Mouse (Mus musculus): ENCODE measurements around the gene Cox4i2. TPM values are rescaled to one million over a fixed set of nuclear protein-coding genes. Genes with fewer than 3 reads are reported as not detected.

The Cox4i2 gene
- polyA plus RNA-seq, 1 experiment from 2014 or later, result 10.1 TPM

DNA sequence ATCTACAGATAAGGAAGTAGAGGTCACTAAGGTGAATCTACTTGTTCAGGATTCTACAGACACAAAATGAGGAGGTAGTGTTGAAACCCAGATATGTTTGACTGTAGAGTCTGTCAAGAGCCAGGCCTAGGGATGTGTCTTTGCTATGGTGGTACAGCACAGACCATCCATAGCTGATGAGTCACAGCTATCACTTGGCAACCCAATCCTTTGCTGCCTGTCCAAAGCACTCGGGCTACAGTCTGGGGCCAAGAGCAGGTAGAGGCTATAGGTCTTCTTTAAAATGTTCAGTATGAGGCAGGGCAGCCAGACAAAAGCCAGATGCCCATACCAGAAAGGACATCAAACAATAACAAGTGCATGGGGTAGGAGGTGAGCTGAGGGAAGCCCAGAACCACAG is 43.6 kb downstream of the Cox4i2 start:
- H3K27ac ChIP-seq (replicated peaks), result no peak overlapping the region
- H3K9me3 ChIP-seq, result no peaks in the 10 kb centered on the region
- no peak overlapping the region for H3K4me3 ChIP-seq
- no peaks in the 10 kb centered on the region for H3K27me3 ChIP-seq (replicated peaks; ENCODE audit: low read depth, poor library complexity, severe bottlenecking)
- 97% methylated on average over 1 of the region's 1 CpGs for WGBS
- DNase-seq (ENCODE audit: low spot score), result no peak
- H3K4me1 ChIP-seq, result peaks cover 15% of the 10 kb centered on the region
- H3K36me3 ChIP-seq (replicated peaks), result 0 out of 2 replicates have a peak, but pooled peaks cover 8% of the 10 kb centered on the region

DNA sequence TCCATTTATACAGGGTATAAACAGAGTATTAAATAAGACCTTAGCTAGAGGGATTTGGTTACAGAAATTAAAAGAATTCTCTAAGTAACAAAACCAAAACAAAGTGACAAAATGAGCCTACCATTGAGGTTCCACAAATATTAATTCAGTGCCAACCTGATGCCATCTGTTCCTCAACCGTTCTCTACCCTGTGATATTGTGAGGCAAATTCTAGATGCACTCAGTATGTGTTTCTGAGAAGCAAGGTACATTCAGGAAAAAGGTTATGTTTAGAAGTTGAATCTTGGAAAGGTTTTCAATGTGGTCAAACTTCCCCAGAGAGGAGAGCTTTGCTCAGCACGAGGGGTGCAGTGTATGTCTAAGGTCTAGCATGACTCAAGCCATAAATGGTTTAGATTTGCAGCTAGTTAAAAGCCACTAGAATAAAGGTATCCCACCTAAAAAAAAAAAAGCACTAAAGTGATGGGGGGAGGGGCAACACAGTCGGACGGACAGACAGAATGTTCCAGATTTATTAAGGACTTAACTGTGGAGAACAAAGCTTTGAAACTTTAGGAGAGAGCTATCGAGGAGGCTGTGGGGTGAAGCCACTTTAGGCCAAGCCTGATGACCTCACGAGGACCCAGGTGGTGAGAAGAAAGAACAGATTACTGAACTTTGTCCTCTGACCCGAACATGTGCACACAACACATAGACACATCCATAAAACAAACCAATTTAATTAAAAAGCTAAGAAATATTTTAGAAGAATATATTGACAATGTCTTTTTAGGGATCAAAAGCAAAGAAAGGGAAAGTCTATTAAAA is 46.2 kb downstream of the Cox4i2 start:
- Histone ChIP-seq H3K27ac (replicated peaks) (no peak overlapping the region), H3K36me3 (replicated peaks) (peaks cover 12% of the 10 kb centered on the region; the same call in 1 of the 2 replicates), H3K4me3 (no peak overlapping the region), H3K27me3 (replicated peaks; ENCODE audit: low read depth, poor library complexity, severe bottlenecking) (no peaks in the 10 kb centered on the region), H3K4me1 (peaks cover 12% of the 10 kb centered on the region), H3K9me3 (no peaks in the 10 kb centered on the region)
- 83% methylated on average over 7 of the region's 7 CpGs for WGBS
- DNase-seq (ENCODE audit: low spot score), result no peak

DNA sequence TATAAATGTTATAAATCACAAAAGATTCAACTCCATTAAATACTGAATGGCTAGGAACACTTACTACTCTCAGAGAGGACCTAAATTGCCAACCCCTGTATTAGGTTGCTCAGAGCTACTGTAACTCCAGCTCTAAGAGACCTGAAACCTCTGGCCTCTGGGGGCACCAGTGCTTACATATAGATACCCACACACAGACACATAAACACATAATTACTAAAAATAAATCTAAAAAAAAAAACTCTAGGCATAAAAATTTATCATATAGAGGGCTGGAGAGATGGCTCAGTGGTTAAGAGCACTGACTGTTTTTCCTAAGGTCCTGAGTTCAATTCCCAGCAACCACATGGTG is 46.8 kb downstream of the Cox4i2 start:
- DNase-seq (ENCODE audit: low spot score), result no peak
- Histone ChIP-seq H3K4me1 (peaks cover 18% of the 10 kb centered on the region), H3K27me3 (replicated peaks; ENCODE audit: low read depth, poor library complexity, severe bottlenecking) (no peaks in the 10 kb centered on the region)

DNA sequence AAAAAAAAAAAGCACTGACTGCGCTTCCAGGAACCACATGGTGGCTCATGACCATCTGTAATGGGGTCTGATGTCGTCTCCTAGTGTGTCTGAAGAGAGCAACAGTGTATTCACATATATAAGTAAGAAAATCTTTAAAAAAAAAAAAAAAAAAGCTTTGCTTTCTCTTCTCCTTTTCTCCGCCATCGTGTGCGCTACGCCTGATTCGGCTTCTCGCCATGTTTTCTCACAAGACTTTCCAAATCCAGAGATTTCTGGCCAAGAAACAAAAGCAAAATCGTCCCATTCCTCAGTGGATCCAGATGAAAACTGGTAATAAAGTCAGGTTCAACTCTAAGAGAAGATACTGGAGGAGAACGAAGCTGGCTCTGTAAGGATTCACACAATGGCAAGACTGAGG is 48.3 kb downstream of the Cox4i2 start:
- H3K27me3 ChIP-seq (replicated peaks; ENCODE audit: low read depth, poor library complexity, severe bottlenecking), result no peaks in the 10 kb centered on the region
- peaks cover 23% of the 10 kb centered on the region for H3K4me1 ChIP-seq
- H3K36me3 ChIP-seq (replicated peaks), result peaks cover 21% of the 10 kb centered on the region; the same call in 1 of the 2 replicates
- 94% methylated on average over 10 of the region's 10 CpGs for WGBS
- no peaks in the 10 kb centered on the region for H3K9me3 ChIP-seq
- H3K4me3 ChIP-seq, result no peak overlapping the region
- H3K27ac ChIP-seq (replicated peaks), result no peak overlapping the region
- no peak for DNase-seq (ENCODE audit: low spot score)

More for the DNA sequence above, 46.8 kb downstream of the Cox4i2 start:
- Histone ChIP-seq H3K9me3 (no peaks in the 10 kb centered on the region), H3K4me3 (no peak overlapping the region), H3K36me3 (replicated peaks) (peaks cover 14% of the 10 kb centered on the region; the same call in 1 of the 2 replicates), H3K27ac (replicated peaks) (no peak overlapping the region)

DNA sequence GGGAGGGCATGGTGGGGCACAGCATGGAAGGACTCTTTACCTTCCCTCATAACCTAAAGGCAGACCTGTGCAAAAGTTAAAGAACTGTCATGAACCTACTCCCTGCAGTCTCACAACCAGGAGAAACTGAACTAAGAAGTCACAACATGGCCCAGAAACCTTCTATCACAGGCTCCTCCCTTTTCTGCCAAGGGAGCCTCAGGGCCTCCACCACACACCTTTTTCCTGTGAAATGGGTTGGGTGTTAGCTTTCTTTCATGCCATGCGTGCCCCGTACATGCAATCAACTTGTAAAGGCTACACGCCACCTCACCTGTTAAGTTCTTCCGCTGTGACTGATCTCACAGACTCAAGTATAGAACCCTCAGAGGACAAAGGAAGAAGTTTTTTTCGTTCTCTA is 49.1 kb downstream of the Cox4i2 start:
- Histone ChIP-seq H3K36me3 (replicated peaks) (peaks cover 17% of the 10 kb centered on the region; the same call in 1 of the 2 replicates), H3K27ac (replicated peaks) (no peak overlapping the region; the same call in 1 of the 2 replicates), H3K4me1 (peaks cover 23% of the 10 kb centered on the region), H3K27me3 (replicated peaks; ENCODE audit: low read depth, poor library complexity, severe bottlenecking) (no peaks in the 10 kb centered on the region), H3K4me3 (no peak overlapping the region), H3K9me3 (no peaks in the 10 kb centered on the region)
- no peak for DNase-seq (ENCODE audit: low spot score)
- WGBS, result 88% methylated on average over 5 of the region's 5 CpGs

DNA sequence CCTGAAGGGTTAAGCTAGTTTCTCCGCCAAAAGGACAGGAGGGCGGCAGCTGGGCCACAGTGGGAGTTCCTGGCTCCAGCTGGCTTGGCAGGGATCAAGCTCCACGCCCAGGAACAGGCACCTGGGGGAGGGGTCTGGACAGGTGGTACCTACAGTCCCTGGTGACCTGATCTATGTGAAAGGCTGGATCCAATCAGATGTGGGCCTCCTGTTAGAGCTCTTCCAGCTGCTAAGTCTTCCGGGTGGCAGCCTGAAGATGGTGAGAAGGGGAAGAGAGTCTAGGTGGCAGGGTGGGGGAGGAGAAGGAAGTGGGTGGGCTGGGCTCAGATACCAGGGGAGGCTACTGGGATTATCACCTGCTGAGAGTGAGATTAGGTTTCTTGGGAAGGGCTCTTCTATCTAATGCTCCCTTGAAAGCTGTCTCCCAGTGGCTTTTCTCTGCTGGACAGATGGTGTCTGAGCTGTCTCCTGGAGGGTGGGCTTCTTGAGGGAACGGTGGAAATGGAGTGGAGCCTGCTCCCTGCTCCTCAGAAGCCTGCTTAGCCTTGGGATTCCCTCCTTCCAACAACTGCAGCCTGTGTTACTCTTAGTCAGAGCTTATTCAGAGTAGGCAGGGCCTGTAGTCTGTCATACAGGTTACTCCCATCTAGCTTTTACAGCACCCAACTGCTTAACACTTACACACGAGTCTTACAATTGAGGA is 50.6 kb downstream of the Cox4i2 start:
- H3K4me1 ChIP-seq, result peaks cover 23% of the 10 kb centered on the region
- peak overlapping the region; percentile 69 for H3K27ac ChIP-seq (replicated peaks)
- H3K4me3 ChIP-seq, result peak overlapping the region; percentile 3; the same call in 1 of the 2 replicates
- peak; percentile 61 for DNase-seq (ENCODE audit: low spot score)
- 8% methylated on average over 6 of the region's 6 CpGs for WGBS
- H3K36me3 ChIP-seq (replicated peaks), result peaks cover 15% of the 10 kb centered on the region; the same call in 1 of the 2 replicates
- H3K9me3 ChIP-seq, result no peaks in the 10 kb centered on the region
- H3K27me3 ChIP-seq (replicated peaks; ENCODE audit: low read depth, poor library complexity, severe bottlenecking), result no peaks in the 10 kb centered on the region

DNA sequence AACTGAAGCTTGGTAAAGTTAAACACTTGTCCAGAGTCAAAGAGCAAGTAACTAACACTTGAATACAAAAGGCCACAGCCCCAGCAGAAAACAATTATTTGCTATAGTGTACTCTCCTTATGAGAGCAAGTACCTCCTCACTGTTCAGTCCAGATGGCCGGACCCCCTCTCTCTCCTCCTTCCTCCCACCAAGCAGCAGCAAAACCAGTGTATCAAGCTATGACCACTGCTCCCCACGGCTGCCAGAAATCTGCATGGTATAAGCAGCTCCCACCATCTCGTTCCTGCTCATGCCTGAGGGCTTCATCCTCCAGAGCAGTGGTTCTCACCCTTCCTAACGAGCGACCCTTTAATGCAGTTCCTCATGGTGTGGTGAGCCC is 51.1 kb downstream of the Cox4i2 start:
- 39% methylated on average over 5 of the region's 5 CpGs for WGBS
- Histone ChIP-seq H3K9me3 (no peaks in the 10 kb centered on the region), H3K4me3 (no peak overlapping the region), H3K4me1 (peaks cover 25% of the 10 kb centered on the region), H3K36me3 (replicated peaks) (peaks cover 17% of the 10 kb centered on the region; the same call in 1 of the 2 replicates), H3K27me3 (replicated peaks; ENCODE audit: low read depth, poor library complexity, severe bottlenecking) (no peaks in the 10 kb centered on the region), H3K27ac (replicated peaks) (peak overlapping the region; percentile 69; the same call in 1 of the 2 replicates)
- DNase-seq (ENCODE audit: low spot score), result no peak

DNA sequence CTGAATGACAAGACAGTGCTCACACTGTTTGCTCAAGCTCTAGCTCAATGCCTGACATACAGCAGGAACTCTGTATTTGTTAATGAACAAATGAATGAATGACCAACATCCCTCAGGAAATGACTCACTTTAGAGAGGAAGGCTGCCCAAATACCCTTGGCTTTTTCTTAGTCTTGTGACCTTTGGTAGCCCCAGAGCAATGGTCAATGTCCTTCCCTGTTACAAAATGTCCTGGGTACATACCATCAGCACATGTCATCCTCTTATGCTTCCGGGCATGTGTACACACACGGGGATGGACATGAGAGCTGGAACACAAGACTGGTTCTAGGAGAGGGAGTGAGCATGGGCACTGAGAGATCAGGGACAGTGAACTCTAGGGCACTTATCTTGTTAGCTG is 52.1 kb downstream of the Cox4i2 start:
- DNase-seq (ENCODE audit: low spot score), result no peak
- Histone ChIP-seq H3K4me1 (peaks cover 31% of the 10 kb centered on the region), H3K27me3 (replicated peaks; ENCODE audit: low read depth, poor library complexity, severe bottlenecking) (no peaks in the 10 kb centered on the region), H3K27ac (replicated peaks) (no peak overlapping the region), H3K4me3 (no peak overlapping the region), H3K9me3 (no peaks in the 10 kb centered on the region), H3K36me3 (replicated peaks) (peaks cover 23% of the 10 kb centered on the region; the same call in 1 of the 2 replicates)
- 81% methylated on average over 2 of the region's 2 CpGs for WGBS

DNA sequence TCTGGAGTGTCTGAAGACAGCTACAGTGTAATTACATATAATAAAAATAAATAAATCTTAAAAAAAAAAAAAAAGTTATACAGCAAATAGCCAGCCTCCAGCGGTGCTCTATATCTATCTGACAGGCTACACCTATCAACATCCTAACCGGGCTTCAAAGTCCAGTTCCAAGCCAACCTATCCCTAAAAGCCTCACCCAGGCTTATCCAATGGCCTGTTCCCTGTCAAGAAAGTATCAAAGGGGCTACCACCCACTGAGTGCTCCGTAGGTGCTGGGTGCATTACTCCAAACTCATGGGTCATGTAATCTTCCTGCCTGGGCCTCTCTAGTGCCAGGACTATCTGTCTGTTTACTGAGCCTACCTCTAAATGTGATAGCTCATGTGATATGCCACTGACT is 54.2 kb downstream of the Cox4i2 start:
- WGBS, result 88% methylated on average over 3 of the region's 3 CpGs

DNA sequence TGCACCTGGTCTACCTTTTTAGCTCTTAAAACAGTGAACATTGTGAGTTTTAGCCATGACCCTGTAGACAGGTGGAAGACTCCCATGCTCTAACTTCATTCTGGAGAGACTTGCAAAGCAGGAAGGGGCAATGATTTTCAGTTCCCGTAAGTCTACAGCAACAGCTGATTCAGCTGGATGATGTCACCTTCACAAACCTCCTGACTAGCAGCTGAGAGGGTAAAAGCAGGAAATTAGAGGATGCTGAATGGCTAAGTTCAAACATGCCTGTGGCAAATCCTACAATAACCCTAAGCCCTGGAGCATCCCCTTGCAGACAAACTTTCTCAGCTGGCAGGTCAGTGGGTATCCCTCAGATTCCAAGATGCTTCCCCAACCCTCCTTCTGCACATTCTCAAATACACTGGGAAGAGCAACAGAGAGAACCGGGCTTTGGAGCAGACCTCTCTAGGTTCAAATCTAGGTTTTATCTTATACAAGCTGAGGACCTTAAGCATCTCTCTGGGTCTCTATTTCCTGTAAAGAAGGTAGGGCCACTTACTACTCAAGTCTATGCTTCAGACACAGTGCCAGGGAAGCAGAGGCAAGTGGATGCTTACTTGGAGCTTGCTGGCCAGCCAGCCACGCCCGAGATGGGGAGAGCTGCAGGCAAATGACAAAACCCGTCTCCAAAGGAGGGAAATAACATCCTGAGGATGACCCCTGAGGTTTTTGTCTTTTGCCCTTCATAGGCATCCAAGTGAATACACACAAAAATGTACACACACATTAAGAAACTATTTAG is 56.4 kb downstream of the Cox4i2 start:
- H3K4me3 ChIP-seq, result no peak overlapping the region
- H3K9me3 ChIP-seq, result no peaks in the 10 kb centered on the region
- no peaks in the 10 kb centered on the region for H3K27me3 ChIP-seq (replicated peaks; ENCODE audit: low read depth, poor library complexity, severe bottlenecking)
- no peak for DNase-seq (ENCODE audit: low spot score)
- H3K4me1 ChIP-seq, result peaks cover 31% of the 10 kb centered on the region
- WGBS, result 84% methylated on average over 5 of the region's 5 CpGs
- H3K27ac ChIP-seq (replicated peaks), result no peak overlapping the region
- peaks cover 25% of the 10 kb centered on the region for H3K36me3 ChIP-seq (replicated peaks)

More for the DNA sequence above, 54.2 kb downstream of the Cox4i2 start:
- DNase-seq (ENCODE audit: low spot score), result no peak
- H3K4me1 ChIP-seq, result peaks cover 45% of the 10 kb centered on the region
- peaks cover 20% of the 10 kb centered on the region; the same call in 1 of the 2 replicates for H3K36me3 ChIP-seq (replicated peaks)
- no peak overlapping the region for H3K27ac ChIP-seq (replicated peaks)
- H3K4me3 ChIP-seq, result no peak overlapping the region
- H3K9me3 ChIP-seq, result no peaks in the 10 kb centered on the region
- no peaks in the 10 kb centered on the region for H3K27me3 ChIP-seq (replicated peaks; ENCODE audit: low read depth, poor library complexity, severe bottlenecking)

DNA sequence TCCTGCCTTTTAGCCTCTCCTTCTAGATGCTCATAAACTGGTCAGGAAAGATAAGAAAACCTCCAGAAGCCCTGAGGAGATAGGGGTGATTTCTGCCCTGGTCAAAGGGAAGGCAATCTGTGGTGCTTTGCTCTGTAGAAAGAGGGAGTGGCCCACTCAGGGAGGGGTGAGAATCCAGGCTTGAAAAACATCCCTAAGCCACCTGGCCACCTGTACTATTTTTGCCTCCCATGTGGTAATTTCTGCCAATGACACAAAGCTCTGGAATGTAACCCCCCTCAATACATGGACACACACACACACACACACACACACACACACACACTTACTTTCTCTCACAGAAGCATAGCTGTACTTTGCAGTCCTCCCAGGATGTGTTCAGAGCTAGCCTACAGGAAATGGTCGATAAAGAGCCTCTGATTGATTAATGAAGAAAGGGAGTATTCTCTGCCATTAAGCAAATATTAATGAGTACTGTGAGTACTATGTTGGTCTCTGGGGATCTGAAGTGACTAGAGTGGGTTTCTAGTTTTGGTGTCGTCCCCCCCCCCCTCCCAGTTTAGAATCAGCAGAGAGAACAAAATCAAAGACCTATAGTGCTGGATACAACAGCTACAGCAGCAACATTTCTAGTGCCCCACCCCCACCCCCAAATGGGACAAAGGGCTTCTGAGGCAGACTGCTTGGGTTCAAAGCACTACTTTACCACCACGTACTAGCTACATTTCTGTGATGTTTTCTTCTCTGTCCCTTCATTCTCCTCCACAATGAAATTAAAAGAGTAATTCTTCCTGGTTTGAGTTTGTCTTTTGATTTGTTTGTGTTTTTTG is 57.6 kb downstream of the Cox4i2 start:
- WGBS, result 34% methylated on average over 3 of the region's 3 CpGs
- no peak overlapping the region; the same call in 1 of the 2 replicates for H3K27ac ChIP-seq (replicated peaks)

More for the DNA sequence above, 57.6 kb downstream of the Cox4i2 start:
- Histone ChIP-seq H3K27me3 (replicated peaks; ENCODE audit: low read depth, poor library complexity, severe bottlenecking) (no peaks in the 10 kb centered on the region), H3K4me3 (no peak overlapping the region), H3K36me3 (replicated peaks) (peaks cover 26% of the 10 kb centered on the region), H3K4me1 (peaks cover 30% of the 10 kb centered on the region), H3K9me3 (no peaks in the 10 kb centered on the region)
- no peak for DNase-seq (ENCODE audit: low spot score)
